Mouse (Mus musculus) gastrocnemius, postnatal 14 days (tissue): ENCODE results near the gene Samd15. TPM values are rescaled to one million over a fixed set of nuclear protein-coding genes. Genes with fewer than 3 reads are reported as not detected.
"Not testable (repeated sequence)": the region's sequence is repeated elsewhere in the genome, so short reads cannot be mapped to it uniquely, and the experiment has no call there.

Experiments
- DNase-seq: peaks from one replicate; pipeline ENCODE4 v3.0.0; 2021; ENCODE audit warnings: mixed read lengths
- intact Hi-C: fragments of 180-260 bp; cut with DNase I; formaldehyde crosslinking; loops from one replicate; pipeline ENCODE4 v1.15.1; 2025; ENCODE audit warnings: low total_unique reads
- long read RNA-seq, 2 experiments: library from polyadenylated mRNA; stranded (forward); transcript quantifications; one replicate each; pipeline ENCODE4 v2.0.0; 2021
- total RNA-seq, 2 experiments: library from RNA; stranded (reverse); gene quantifications; 2 replicates each; pipeline ENCODE4 v1.2.3; 2021

Samd15 gene
- total RNA-seq, result under 1 TPM in 1 of 2 experiments, not detected in 1; 0.29 TPM
- long read RNA-seq, experiment 1, partial matches to known transcripts, result 0 of 1 reads
- long read RNA-seq, experiment 1, other reads (novel, unspliced or antisense), result 1 of 1 reads
- long read RNA-seq, experiment 2, result 0 reads

DNA sequence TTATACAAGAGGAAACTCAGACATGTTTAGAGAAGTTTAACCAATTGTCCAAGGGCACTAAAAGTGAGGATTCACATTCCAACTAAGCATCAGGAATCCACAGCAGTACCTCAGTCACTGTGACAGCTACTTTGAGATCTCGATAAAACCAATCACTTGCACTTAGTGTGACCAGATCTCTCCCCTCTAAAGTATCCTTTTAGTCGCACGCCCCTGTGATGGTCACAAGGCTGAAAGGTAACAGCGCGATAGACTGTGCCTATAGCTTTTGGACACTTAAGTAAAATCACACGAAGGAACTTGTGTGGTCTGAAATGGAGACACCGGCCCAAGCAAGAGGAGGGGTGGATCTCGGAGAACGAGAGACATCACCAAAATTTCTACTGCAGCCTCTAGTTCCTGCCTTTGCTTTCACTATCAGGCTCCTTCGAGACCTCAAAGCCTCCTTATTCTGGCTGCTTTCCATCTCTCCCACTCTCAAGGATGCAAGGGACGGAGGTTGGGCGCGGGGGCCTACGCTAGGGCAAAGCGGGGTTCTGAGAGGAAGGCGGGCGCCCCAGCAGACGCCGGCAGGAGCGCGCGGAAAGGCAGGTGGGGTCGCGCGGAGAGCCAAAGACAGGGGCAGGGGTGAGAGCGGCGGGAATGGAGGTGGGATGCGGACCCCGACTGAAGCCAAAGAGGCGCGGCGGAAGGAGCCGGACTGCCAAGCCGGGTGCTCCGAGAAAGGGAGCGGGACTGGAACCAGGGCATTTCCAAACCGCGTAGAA lies at the start of gene Samd15:
Samd15 (plus strand) TSS at position 518 of the 767 bp plus-strand sequence.
- intact Hi-C loops, result no loop called here
- DNase-seq, result peak; percentile 37

DNA sequence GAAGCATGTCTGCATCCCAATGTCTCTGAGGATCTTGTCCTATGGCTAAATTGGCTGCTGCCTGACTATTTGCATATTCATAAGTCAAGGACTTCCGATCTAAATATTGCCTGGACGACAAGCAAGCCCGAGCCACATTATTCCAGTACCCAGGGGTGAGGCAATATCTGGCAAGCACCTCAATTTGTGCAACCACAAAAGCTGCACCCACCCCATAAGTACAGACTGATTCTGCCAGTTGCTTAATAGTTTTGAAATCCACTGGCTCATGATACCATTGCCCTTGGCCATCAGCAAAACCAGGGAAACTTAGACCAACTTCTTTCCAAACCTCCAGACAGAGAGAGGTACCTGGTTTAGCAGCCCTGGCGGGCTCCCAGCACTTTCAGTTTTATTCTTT lies 45.1 kb upstream of the Samd15 start:
- intact Hi-C loops, DNase-seq: not testable (repeated sequence)

DNA sequence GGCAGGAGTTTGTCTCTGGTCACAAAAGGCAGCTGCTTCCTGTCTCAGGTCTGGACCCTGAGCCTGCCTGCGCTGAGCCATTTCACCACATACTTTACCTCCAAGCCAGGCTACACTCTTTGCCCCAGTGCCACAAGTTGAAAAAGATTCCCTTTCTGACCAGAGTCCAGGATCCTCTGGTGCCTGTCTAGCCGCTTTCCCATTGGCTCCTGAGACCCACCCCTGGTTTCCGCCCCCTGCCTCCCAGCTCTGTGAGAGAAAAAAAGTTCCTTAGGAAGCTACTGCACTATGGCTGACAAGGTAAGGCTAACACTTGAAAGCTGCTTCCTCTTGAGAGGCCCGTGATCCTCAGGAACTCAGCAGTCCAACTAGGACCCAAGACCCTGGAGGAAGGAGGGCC lies 42.2 kb upstream of the Samd15 start:
- DNase-seq, result no peak
- intact Hi-C loops, result no loop called here

DNA sequence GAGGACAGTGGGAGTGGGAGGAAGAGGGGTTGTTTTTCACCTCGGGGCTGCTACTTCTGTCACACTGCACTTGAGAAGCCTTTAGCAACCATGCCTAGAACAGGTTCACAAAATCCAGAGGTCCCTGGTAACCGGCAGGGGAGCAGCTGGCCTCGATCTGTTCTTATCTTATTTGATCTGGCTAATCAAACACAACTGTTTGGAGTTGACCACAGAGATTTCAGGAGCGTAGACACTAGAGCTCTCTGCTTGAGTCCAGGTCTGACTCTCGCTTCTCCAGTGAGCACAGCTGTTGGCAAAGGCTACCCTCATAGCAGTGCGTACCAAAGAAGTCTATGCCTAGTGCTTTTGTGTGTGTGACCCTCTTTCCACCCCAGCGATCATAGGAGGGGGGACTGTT lies 41.4 kb upstream of the Samd15 start:
- intact Hi-C loops, result no loop called here
- no peak for DNase-seq

DNA sequence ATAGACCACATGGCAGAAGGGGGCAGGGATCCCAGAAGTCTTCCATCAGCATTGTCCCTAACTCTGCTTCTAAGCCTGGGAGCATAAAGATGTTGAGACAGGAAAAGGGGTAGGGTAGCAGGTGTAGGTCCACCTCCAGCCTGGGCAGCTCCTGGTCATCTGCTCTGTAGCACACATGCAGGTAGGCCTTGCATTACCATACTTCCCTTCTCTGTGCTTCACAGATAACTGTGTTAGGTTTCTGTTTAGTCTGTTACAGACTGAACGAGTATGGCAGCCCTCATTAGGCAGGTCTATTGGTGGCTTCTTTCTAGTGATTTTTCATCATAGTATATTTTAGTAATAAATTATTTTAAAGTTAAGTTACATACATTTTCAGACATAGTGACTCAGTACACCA lies 39.2 kb upstream of the Samd15 start:
- no peak for DNase-seq
- intact Hi-C loops, result no loop called here

DNA sequence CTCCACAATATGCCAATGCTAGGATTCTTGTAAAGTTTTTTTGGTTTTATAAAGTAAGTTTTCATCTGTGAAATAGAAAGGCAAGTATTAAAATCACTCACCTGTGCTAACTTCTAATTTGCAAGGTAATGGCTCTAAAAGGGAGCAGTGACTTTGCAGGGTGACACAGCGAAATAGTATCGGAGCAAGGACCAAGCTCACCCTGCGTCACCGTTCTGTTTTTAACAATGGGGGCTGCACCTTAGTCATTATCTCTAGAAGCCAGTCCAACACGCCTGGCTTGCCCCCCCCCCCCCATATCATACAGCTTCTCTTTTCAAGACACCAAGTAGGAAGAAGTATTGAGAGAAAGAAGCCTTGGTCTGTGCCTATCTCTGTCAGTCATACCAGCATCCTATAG lies 38.7 kb upstream of the Samd15 start:
- no peak for DNase-seq
- intact Hi-C loops, result no loop called here

DNA sequence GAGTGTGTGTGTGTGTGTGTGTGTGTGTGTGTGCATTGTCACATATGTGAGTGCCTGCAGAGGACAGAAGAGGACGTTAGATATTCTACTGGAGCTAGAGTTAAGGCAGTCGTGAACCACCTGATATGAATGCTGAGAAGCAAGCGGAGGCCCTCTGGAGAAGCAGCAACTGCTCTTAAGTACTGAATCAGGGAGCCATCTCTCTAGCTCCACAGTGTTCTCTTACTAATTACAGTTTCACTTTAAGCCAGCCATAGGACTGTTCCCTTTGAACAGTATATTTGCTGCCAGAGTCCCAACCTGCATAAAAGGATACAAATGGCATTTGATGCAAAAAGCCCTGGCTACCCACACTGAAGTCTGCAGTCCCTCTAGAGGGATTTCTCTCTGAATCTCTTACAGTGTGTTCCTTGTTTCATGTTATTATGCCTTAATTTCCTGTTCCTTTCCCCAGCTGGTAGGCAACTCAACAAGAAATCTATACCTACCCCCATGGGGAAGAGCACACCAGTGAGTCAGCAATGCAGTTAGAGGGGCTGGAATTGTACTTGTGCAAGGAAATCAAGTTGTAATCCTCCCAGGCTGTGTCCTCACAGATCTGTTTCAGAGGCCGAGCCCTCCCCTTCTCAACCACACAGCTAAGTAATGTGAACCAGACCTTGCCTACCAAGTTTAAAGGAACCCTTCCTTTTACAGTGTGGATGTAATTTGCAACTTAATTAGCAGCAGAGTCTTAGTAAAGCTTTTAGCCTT lies 24.2 kb upstream of the Samd15 start:
- DNase-seq, result no peak
- intact Hi-C loops, result no loop called here

DNA sequence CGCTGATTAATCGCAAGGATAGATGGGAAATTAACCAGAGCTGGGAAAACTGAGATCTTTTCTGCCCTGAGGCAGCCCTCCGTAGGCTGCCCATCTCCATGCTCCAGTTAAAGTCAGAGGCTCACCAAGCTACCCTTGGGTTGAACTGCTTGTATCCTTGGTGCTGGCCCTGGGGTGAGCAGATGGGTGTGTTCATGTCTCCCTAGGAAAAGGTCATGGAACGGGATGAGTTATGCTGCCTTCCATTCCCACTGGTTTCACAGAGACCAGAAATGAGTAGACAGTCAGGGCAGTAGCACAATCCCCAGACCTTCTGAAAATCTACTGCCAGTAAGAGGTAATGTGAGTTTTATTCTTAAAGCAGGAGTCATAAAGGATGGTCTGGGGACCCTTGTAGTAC lies 21.9 kb upstream of the Samd15 start:
- intact Hi-C loops, result no loop called here

DNA sequence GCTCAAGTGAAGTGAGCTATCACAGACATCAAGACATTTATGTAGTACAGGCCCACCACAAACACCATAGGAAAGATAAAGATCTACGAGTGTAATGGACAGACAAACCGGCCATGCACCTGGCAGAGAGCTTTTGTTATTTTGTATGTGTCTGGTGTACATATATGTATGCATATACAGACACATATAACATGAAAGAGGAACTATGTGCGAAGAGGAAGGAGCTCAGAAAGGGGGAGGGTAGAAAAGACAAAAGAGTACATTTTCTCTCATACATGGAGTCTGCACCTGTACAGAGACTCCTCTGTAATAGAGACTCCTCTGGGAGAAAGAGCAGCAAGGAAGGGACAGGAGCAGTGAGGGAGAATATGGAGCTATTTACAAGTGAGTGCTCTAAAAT lies 6.5 kb upstream of the Samd15 start:
- DNase-seq, result no peak
- intact Hi-C loops, result no loop called here

More for the DNA sequence above, 21.9 kb upstream of the Samd15 start:
- no peak for DNase-seq

DNA sequence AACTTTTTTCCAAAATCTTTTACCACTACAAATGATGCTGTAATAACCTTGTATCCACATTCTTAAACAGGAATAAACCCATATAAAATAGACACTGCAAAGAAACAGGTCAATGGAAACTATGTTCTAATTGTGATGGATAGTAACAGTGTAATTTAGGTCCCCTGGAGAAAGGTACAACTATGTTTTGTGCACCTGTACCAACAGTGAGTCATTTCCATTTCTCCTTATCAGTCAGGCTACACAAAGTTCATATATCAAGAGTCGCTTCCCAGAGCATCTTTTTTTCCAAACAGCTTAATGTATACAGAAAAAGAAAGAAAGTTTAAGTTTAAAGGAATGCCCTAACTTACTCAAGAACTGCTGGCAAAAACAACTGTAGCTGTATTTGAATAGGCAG lies 4.5 kb upstream of the Samd15 start:
- intact Hi-C loops, result no loop called here
- no peak for DNase-seq

DNA sequence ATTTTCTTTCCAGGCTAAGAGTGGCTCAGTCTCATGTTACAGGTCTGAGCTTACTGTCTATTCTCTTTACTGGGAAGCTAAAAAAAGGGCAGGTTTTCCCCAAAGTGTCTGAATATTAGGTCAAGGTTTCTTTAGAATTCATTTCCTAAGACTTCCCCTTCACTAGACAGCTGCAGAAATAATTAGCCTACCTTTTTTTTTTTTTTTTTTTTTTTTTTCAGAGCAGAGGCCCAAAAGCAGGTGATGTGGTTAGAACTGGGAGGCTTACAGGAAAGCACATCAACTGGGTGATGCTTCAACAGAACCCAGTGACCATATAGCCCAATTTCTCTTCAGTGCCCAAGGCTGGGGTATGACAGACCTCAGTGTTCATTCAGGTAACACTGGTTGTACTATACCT lies 3.2 kb upstream of the Samd15 start:
- intact Hi-C loops, result no loop called here
- DNase-seq, result no peak

DNA sequence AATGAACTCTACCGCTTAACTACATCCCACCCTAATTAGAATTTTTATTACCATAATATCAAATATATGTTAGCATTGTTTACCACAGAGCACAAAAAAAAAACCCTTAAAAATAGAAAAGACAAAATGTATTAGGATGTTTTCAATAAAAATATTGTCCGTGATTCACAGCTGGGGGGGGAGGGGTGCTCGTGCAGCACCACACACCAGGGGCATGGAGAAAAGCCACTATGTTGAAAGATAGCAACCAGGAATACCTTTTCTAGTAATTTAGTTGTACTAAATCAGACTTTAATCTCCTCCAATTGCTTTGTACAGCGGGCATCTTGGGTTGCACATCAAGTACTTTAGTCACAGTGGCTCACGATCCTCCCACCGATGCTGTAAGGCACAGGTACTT lies 731 bp upstream of the Samd15 start:
- intact Hi-C loops, result no loop called here
- no peak for DNase-seq

DNA sequence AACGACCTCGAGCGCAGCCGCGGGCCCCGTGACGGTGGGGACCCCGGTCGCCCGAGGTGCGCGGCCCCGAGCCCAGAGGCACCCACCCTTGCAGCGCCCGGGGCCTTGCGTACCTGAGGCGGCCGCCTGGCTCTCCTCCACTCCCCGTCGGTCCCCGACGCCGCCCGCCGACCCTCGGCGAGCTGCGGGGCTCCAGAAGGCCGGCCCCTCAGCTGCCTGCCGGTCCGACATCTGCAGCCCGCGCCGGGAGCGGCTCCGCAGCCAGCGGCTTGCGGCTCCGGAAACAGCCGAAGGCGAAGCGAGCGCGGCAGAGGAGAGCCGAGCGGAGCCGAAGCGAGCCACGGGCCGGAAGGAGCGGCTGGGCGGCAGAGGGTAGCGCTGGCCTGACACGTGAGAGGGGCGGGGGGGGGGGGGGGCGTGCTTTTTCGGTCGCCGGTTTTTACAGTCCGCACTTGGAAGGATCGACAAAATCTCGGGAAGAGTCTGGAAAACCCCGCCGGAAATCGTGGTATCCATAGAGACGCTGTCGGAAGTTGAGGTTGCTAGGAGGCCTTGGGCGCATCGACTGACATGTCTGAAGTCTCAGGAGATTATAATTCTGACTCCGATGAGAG lies 557 bp downstream of the Samd15 start, which contains the start of gene Tmed8:
Tmed8 (minus strand) TSS at position 482 of the 614 bp plus-strand sequence.
- DNase-seq, result peak; percentile 77
- intact Hi-C loops, result no loop called here

DNA sequence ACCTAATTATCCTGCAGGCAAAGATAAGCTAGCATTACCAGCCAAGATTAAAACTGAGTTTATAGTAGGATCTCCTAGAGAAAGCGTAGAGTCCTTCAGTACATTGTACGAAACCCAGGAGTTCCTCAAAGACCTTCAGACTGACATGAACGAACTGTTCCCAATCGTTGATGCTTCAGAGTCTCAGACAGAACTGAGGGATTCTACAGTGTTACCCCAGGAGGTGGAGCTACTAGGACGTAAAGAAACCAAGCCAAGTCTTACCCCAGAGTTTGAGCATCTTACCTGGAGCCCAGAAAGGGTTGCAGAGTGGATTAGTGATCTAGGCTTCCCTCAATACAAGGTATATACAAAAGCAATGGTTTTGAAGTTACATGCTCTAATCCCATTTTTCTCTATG lies 2.2 kb downstream of the Samd15 start:
- no peak for DNase-seq
- intact Hi-C loops, result no loop called here

DNA sequence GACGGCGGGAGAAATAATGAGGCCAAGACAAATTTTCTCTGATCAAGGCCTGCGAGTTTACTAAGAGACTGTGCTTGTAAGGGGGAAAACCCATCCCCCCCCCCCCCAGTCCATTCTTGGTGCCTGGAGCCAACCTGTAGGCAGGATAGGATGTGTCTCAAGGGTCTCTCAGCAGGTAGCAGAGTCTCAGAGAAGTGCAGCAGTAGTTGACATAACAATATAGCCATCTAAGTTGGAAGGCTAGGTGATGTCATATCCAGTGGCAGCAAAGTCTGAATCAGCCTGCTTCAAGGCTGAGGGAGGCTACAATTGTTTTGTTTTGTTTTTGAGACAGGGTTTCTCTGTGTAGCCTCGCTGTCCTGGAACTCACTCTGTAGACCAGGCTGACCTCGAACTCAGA lies 6.3 kb downstream of the Samd15 start:
- DNase-seq, intact Hi-C loops: not testable (repeated sequence)

DNA sequence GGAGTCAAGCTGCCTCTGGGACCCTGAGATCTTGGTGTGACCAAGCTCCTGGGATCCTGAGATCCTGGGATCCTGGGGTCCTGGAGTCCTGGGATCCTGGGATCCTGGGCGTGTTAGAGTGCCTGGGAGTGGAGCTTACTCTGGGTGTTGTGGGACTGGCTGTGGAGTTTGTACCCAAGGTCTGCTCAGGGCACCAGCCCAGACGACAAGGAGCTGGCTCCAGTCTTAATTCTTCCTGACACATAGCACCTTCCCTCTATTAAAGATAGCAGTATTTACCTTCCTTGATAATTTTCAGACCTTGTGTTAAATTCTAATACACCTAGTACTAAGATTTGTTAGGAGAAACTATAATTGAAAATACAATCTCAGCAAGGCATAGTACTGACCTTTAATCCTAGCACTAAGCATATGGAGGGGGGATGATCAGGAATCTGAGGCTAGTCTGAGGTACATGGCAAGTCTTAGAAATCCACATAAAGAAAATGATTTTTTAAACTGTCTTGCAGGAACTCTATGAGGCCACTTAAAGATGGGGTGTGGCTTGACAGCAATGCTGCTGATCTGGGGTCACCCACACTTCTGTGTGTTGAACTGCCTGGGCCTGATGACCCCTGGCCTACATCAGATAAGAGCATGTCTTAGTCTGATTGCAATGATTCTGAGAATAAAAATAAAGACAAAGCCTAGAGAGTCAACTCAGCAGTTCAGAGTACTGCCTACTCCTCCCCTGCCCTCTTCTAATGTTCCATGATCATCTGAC lies 13.5 kb downstream of the Samd15 start:
- intact Hi-C loops, result no loop called here

DNA sequence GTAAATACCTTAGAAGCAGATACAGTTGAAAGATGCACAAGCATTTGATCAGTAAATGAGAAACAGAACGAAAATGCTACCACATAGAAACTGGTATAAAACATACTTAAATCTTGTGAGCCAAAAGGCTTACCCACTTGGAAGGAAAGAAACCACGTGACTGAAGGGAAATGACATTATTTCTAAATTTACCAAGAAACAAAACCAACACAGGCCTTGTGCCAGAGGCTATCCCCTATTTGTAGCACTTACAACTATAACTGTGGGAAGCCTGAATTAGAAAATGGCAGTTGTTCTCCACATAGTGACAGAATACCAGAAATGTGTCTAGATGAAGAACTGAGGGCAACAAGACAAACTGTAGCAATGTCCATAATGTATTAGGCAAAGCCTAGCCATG lies 16.5 kb downstream of the Samd15 start:
- intact Hi-C loops, result no loop called here
- no peak for DNase-seq

More for the DNA sequence above, 13.5 kb downstream of the Samd15 start:
- no peak for DNase-seq

DNA sequence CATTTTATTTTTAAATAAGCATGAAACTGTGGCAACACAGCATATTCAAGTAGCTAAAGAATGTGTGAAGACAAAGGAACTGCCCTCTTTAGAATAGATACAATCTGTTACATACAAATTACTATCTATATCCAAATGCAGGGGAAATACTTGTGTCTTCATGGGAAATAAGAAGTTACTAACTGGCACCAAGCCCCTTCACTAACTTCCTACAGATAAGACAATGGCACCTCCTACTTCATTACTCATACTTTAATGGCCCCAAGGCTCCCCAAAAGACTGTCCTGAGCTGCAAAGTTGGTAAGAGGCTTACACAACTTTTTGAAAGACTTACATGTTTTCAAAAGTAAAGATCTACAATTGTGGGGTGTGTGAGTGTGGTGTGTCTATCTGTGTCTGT lies 18.1 kb downstream of the Samd15 start:
- intact Hi-C loops, result no loop called here
- no peak for DNase-seq

DNA sequence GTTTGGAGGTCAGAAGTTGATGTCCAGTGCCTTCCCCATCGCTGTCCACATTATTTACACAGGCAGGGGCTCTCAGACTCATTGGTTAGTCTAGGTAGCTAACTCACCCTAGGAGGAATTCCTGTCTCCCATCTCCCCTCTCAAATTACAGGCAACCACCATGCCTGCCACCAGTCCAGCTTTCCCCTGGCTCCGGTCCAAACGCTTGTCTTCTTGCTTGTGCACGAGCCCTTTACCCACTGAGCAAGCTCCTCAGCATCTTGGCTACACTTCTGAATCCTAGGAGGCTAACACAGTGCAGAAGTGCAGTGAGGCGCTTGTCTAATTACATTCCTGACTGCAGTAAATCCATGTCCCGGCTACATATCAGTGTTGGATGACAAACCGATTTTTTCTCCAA lies 19.8 kb downstream of the Samd15 start:
- DNase-seq, result peak; percentile 22
- intact Hi-C loops, result no loop called here

DNA sequence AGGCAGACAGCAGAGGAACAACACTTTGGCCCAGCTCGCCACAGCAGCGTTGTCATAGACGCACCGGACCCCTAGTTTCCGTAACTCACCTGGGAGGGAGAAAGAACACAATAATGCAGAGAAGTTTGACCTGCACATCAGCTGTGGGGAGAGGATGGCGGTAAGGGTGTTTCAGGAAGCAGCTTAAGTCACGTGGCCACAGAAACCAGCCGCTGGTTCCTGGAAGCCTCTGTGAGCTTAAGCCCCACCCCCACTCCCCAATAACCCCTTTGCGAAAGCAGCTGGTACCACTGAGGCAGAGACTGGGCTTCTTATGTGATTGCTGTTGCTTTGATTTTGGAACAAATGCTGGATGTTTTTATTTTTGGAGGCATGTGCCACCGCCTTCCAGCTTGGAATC lies 25.4 kb downstream of the Samd15 start:
- intact Hi-C loops, result no loop called here
- no peak for DNase-seq
